Mouse (Mus musculus): ENCODE measurements around the gene 2810459M11Rik.

- TF ChIP-seq CTCF (conservative IDR thresholded peaks at IDR 0.05; ENCODE audit: low read length) = no peak
- no peak for TF ChIP-seq POU5F1 (IDR thresholded peaks at IDR 0.05; ENCODE audit: borderline replicate concordance, low read length)
- no peak for TF ChIP-seq NANOG (IDR thresholded peaks at IDR 0.05; ENCODE audit: borderline replicate concordance, low read length)
Measured at GRCm38 (mm10) chr1:86046833-86047563, 1.3 kb downstream of the 2810459M11Rik start.
